9 mouse cellular contexts compared by ENCODE assay signal in genomic region chr3:89115522-89115921, GRCm38 (mm10). TPM values are rescaled to one million over a fixed set of nuclear protein-coding genes. Genes with fewer than 3 reads are reported as not detected.
A peak's percentile ranks its signal among the peaks of the same experiment; 100 is the strongest.
DNase-seq lines count a peak whose midpoint lies in the region; ATAC-seq and TF ChIP-seq lines count a peak whose summit lies in the region.
"Had no signal": no experiment of that assay in that cellular context is flagged by ENCODE, and none has a peak within 500 bp of the region (broad histone marks: within the 10 kb centered on the region; RNA-seq: fewer than 3 reads in every experiment).

No protein-coding gene starts in this region.

- TF ChIP-seq CTCF in ES-Bruce4 (IDR thresholded peaks at IDR 0.05; ENCODE audit: low read depth, low read length): peak; percentile 25

- WGBS in heart, embryonic 12.5 days: 2% methylated on average over 2 of the region's 2 CpGs
- 5% methylated on average over 2 of the region's 2 CpGs for WGBS in liver, embryonic 13.5 days (ENCODE audit: insufficient replicate concordance)
- WGBS in hindbrain, embryonic 10.5 days: 11% methylated on average over 2 of the region's 2 CpGs

- no peak overlapping the region for H3K9ac ChIP-seq in heart, embryonic 12.5 days
- no peak overlapping the region for H3K9ac ChIP-seq in ES-Bruce4 (ENCODE audit: low read depth, poor library complexity, severe bottlenecking)
- no peak overlapping the region for H3K9ac ChIP-seq in liver, embryonic 13.5 days

- no peak overlapping the region for H3K4me3 ChIP-seq in heart, embryonic 12.5 days
- H3K4me3 ChIP-seq in ES-Bruce4 (ENCODE audit: low read depth, low read length): no peak overlapping the region
- no peak overlapping the region for H3K4me3 ChIP-seq in liver, embryonic 13.5 days (replicated peaks)
- H3K4me3 ChIP-seq in hindbrain, embryonic 10.5 days: no peak overlapping the region

- H3K27ac ChIP-seq in heart, embryonic 12.5 days (ENCODE audit: poor library complexity, severe bottlenecking): no peak overlapping the region
- no peak overlapping the region for H3K27ac ChIP-seq in ES-Bruce4 (ENCODE audit: insufficient read depth, low read length)
- peak overlapping the region; percentile 75 for H3K27ac ChIP-seq in liver, embryonic 13.5 days
- H3K27ac ChIP-seq in hindbrain, embryonic 10.5 days: no peak overlapping the region

- no peak for TF ChIP-seq POLR2A in ES-Bruce4 (IDR thresholded peaks at IDR 0.05; ENCODE audit: insufficient read depth, low read length)

- H3K36me3 ChIP-seq in heart, embryonic 12.5 days: no peaks in the 10 kb centered on the region
- H3K36me3 ChIP-seq in ES-Bruce4 (ENCODE audit: control insufficient read depth, insufficient read depth, low read length, poor library complexity, severe bottlenecking): no peaks in the 10 kb centered on the region
- H3K36me3 ChIP-seq in liver, embryonic 13.5 days: no peaks in the 10 kb centered on the region
- no peaks in the 10 kb centered on the region for H3K36me3 ChIP-seq in hindbrain, embryonic 10.5 days

- peak; percentile 51; the same call in 1 of the 2 replicates for ATAC-seq in heart, embryonic 12.5 days (ENCODE audit: insufficient number of reproducible peaks, low FRiP score)
- peak; percentile 85 for ATAC-seq in liver, embryonic 13.5 days (ENCODE audit: low read depth)

- no peak overlapping the region for H3K4me2 ChIP-seq in heart, embryonic 12.5 days
- H3K4me2 ChIP-seq in liver, embryonic 13.5 days: peak overlapping the region; percentile 47

- peaks cover 5% of the 10 kb centered on the region; the same call in 1 of the 2 replicates for H3K9me3 ChIP-seq in heart, embryonic 12.5 days (replicated peaks)
- no peaks in the 10 kb centered on the region for H3K9me3 ChIP-seq in ES-Bruce4 (replicated peaks; ENCODE audit: control insufficient read depth, insufficient read depth, low read length, poor library complexity, severe bottlenecking)
- no peaks in the 10 kb centered on the region for H3K9me3 ChIP-seq in liver, embryonic 13.5 days (replicated peaks)
- peaks cover 4% of the 10 kb centered on the region; the same call in 1 of the 2 replicates for H3K9me3 ChIP-seq in hindbrain, embryonic 10.5 days

- H3K27me3 ChIP-seq in heart, embryonic 12.5 days (replicated peaks): no peaks in the 10 kb centered on the region
- H3K27me3 ChIP-seq in ES-Bruce4 (ENCODE audit: control insufficient read depth, insufficient read depth, low read length, poor library complexity, severe bottlenecking): no peaks in the 10 kb centered on the region
- no peaks in the 10 kb centered on the region for H3K27me3 ChIP-seq in liver, embryonic 13.5 days
- H3K27me3 ChIP-seq in hindbrain, embryonic 10.5 days (ENCODE audit: insufficient read depth, poor library complexity, severe bottlenecking): no peaks in the 10 kb centered on the region

- no peaks in the 10 kb centered on the region for H3K4me1 ChIP-seq in heart, embryonic 12.5 days (replicated peaks)
- no peaks in the 10 kb centered on the region for H3K4me1 ChIP-seq in ES-Bruce4 (ENCODE audit: control insufficient read depth, insufficient read depth, low read length)
- H3K4me1 ChIP-seq in liver, embryonic 13.5 days (replicated peaks): peaks cover 34% of the 10 kb centered on the region
- H3K4me1 ChIP-seq in hindbrain, embryonic 10.5 days (replicated peaks): no peaks in the 10 kb centered on the region

- no peak for TF ChIP-seq EP300 in ES-Bruce4 (IDR thresholded peaks at IDR 0.05; ENCODE audit: insufficient read depth, low read depth, low read length)

- no peak for DNase-seq in heart, adult 8-10 months (ENCODE audit: low spot score)
- peak; percentile 60 for DNase-seq in embryo, embryonic 10 days (ENCODE audit: low spot score)
- peak; percentile 64 for DNase-seq in liver, embryonic 13.5 days
- peak; percentile 42 for DNase-seq in thymus, postnatal 25 days
- no peak for DNase-seq in layer of hippocampus, adult 9-10 months (ENCODE audit: low spot score)
- no peak for DNase-seq in hindbrain, embryonic 10.5 days (ENCODE audit: low spot score)

RNA-seq across cellular contexts. Expression of gene Fdps, which starts 13.8 kb away (rescaled TPM):
- polyA plus RNA-seq in heart, embryonic 12.5 days (2016; fragmentation: Nextera tagmentation; extraction: Ambion mirVana): 130 and 136 TPM in 2 replicates
- 10 to 100 TPM; 20.8 to 23.2 (median 22.3) TPM for total RNA-seq in heart, adult 8-10 months (2022)
- 260 and 266 TPM in 2 replicates for polyA plus RNA-seq in ES-Bruce4 (2011; ENCODE audit: insufficient read depth, insufficient read length, low read depth, missing spikeins)
- polyA plus RNA-seq in liver, embryonic 13.5 days (2015; fragmentation: Nextera tagmentation; extraction: Ambion mirVana): 274 and 295 TPM in 2 replicates
- 383 and 460 TPM in 2 replicates for polyA plus RNA-seq in hindbrain, embryonic 10.5 days (2016; fragmentation: Nextera tagmentation; extraction: Ambion mirVana)

RNA-seq across cellular contexts. Expression of gene Gm43738, which starts 14.6 kb away (rescaled TPM):
- not detected in 2 replicates for polyA plus RNA-seq in heart, embryonic 12.5 days (2016; fragmentation: Nextera tagmentation; extraction: Ambion mirVana)
- total RNA-seq in heart, adult 8-10 months (2022): not detected
- not detected in 2 replicates for polyA plus RNA-seq in ES-Bruce4 (2011; ENCODE audit: insufficient read depth, insufficient read length, low read depth, missing spikeins)
- polyA plus RNA-seq in liver, embryonic 13.5 days (2015; fragmentation: Nextera tagmentation; extraction: Ambion mirVana): not detected in 2 replicates
- polyA plus RNA-seq in hindbrain, embryonic 10.5 days (2016; fragmentation: Nextera tagmentation; extraction: Ambion mirVana): 0.09 TPM in 1 of 2 replicates, not detected in the other
- polyA plus RNA-seq: large intestine, adult 2 months had no signal

RNA-seq across cellular contexts. Expression of gene Pklr, which starts 20.4 kb away (rescaled TPM):
- polyA plus RNA-seq in heart, embryonic 12.5 days (2016; fragmentation: Nextera tagmentation; extraction: Ambion mirVana): 1.7 and 2.8 TPM in 2 replicates
- not detected for total RNA-seq in heart, adult 8-10 months (2022)
- polyA plus RNA-seq in ES-Bruce4 (2011; ENCODE audit: insufficient read depth, insufficient read length, low read depth, missing spikeins): 0.21 TPM in 1 of 2 replicates, not detected in the other
- 133 and 136 TPM in 2 replicates for polyA plus RNA-seq in liver, embryonic 13.5 days (2015; fragmentation: Nextera tagmentation; extraction: Ambion mirVana)
- polyA plus RNA-seq in hindbrain, embryonic 10.5 days (2016; fragmentation: Nextera tagmentation; extraction: Ambion mirVana): 4.4 and 6.0 TPM in 2 replicates

RNA-seq across cellular contexts. Expression of gene Rusc1, which starts 22.4 kb away (rescaled TPM):
- polyA plus RNA-seq in heart, embryonic 12.5 days (2016; fragmentation: Nextera tagmentation; extraction: Ambion mirVana): 10.1 and 10.5 TPM in 2 replicates
- total RNA-seq in heart, adult 8-10 months (2022): 10 to 100 TPM; 24.4 to 29.1 (median 28.5) TPM
- 10.7 and 13.6 TPM in 2 replicates for polyA plus RNA-seq in ES-Bruce4 (2011; ENCODE audit: insufficient read depth, insufficient read length, low read depth, missing spikeins)
- polyA plus RNA-seq in liver, embryonic 13.5 days (2015; fragmentation: Nextera tagmentation; extraction: Ambion mirVana): 5.5 and 5.9 TPM in 2 replicates
- 19.1 and 38.3 TPM in 2 replicates for polyA plus RNA-seq in hindbrain, embryonic 10.5 days (2016; fragmentation: Nextera tagmentation; extraction: Ambion mirVana)

RNA-seq across cellular contexts. Expression of gene Hcn3, which starts 44.5 kb away (rescaled TPM):
- 0.45 and 0.65 TPM in 2 replicates for polyA plus RNA-seq in heart, embryonic 12.5 days (2016; fragmentation: Nextera tagmentation; extraction: Ambion mirVana)
- total RNA-seq in heart, adult 8-10 months (2022): under 1 TPM in 3 of 4 experiments, not detected in 1; 0.12 to 0.75 (median 0.72) TPM
- 2.2 and 4.7 TPM in 2 replicates for polyA plus RNA-seq in ES-Bruce4 (2011; ENCODE audit: insufficient read depth, insufficient read length, low read depth, missing spikeins)
- polyA plus RNA-seq in liver, embryonic 13.5 days (2015; fragmentation: Nextera tagmentation; extraction: Ambion mirVana): 0.75 and 0.78 TPM in 2 replicates
- 7.3 and 9.1 TPM in 2 replicates for polyA plus RNA-seq in hindbrain, embryonic 10.5 days (2016; fragmentation: Nextera tagmentation; extraction: Ambion mirVana)

Comparison
In these comparisons a context has a peak if more than half of its experiments do, and no peak if none do; other contexts are left out.
1. DNase-seq: peak in embryo, embryonic 10 days (single experiment), liver, embryonic 13.5 days (single experiment) and thymus, postnatal 25 days (single experiment); none in heart, adult 8-10 months (single experiment), layer of hippocampus, adult 9-10 months (single experiment) and hindbrain, embryonic 10.5 days (single experiment).
2. RNA of gene Pklr, which starts 20.4 kb away (polyA plus RNA-seq): 133 to 136 TPM in liver, embryonic 13.5 days; 4.4 to 6.0 TPM in hindbrain, embryonic 10.5 days, 1.7 to 2.8 TPM in heart, embryonic 12.5 days and 0.21 TPM in ES-Bruce4; every median in the first group is over 10 times any median in the second.